Mouse (Mus musculus): ENCODE results near the gene Capzb. TPM values are rescaled to one million over a fixed set of nuclear protein-coding genes. Genes with fewer than 3 reads are reported as not detected.

Gene Capzb
- polyA plus RNA-seq, 1 experiment from 2014 or later: 293 TPM

GRCm38 (mm10) chr4:139266500-139266865, 73.8 kb downstream of the Capzb start:
- no peaks in the 10 kb centered on the region for H3K9me3 ChIP-seq (ENCODE audit: control insufficient read depth, low read length)
- WGBS: 43% methylated on average over 7 of the region's 7 CpGs
- peak; percentile 7; the same call in 1 of the 2 replicates for ATAC-seq (ENCODE audit: low read depth)
- H3K27ac ChIP-seq (replicated peaks; ENCODE audit: low read depth, low read length): peak overlapping the region; percentile 75
- no peak overlapping the region for H3K4me3 ChIP-seq (ENCODE audit: low read depth, low read length)
- no peaks in the 10 kb centered on the region for H3K27me3 ChIP-seq (replicated peaks; ENCODE audit: control insufficient read depth, insufficient read depth, low read length)
- peaks cover 44% of the 10 kb centered on the region for H3K36me3 ChIP-seq (ENCODE audit: control insufficient read depth, insufficient read depth, low read length)
- H3K4me1 ChIP-seq (ENCODE audit: control insufficient read depth, insufficient read depth, low read length): peaks cover 43% of the 10 kb centered on the region
- no peak for DNase-seq (ENCODE audit: low spot score)
- no peak overlapping the region for H3K4me2 ChIP-seq (ENCODE audit: low read depth, low read length)
- H3K9ac ChIP-seq (ENCODE audit: low read depth, low read length): no peak overlapping the region

GRCm38 (mm10) chr4:139267335-139267734, 74.6 kb downstream of the Capzb start:
- WGBS: 46% methylated on average over 3 of the region's 3 CpGs
- peaks cover 45% of the 10 kb centered on the region for H3K4me1 ChIP-seq (ENCODE audit: control insufficient read depth, insufficient read depth, low read length)
- H3K9ac ChIP-seq (ENCODE audit: low read depth, low read length): 0 out of 2 replicates have a peak overlapping the region, but pooled peaks have one; percentile 2
- ATAC-seq (ENCODE audit: low read depth) (peak; percentile 38; the same call in 1 of the 2 replicates), DNase-seq (ENCODE audit: low spot score) (peak; percentile 73)
- H3K36me3 ChIP-seq (ENCODE audit: control insufficient read depth, insufficient read depth, low read length): peaks cover 42% of the 10 kb centered on the region
- H3K27me3 ChIP-seq (replicated peaks; ENCODE audit: control insufficient read depth, insufficient read depth, low read length): no peaks in the 10 kb centered on the region
- H3K9me3 ChIP-seq (ENCODE audit: control insufficient read depth, low read length): no peaks in the 10 kb centered on the region
- no peak overlapping the region for H3K4me2 ChIP-seq (ENCODE audit: low read depth, low read length)
- peak overlapping the region; percentile 75 for H3K27ac ChIP-seq (replicated peaks; ENCODE audit: low read depth, low read length)
- H3K4me3 ChIP-seq (ENCODE audit: low read depth, low read length): no peak overlapping the region

- Histone ChIP-seq H3K27me3 (replicated peaks; ENCODE audit: control insufficient read depth, insufficient read depth, low read length) (no peaks in the 10 kb centered on the region), H3K36me3 (ENCODE audit: control insufficient read depth, insufficient read depth, low read length) (peaks cover 33% of the 10 kb centered on the region), H3K4me2 (ENCODE audit: low read depth, low read length) (no peak overlapping the region), H3K27ac (replicated peaks; ENCODE audit: low read depth, low read length) (0 out of 2 replicates have a peak overlapping the region, but pooled peaks have one; percentile 75), H3K4me1 (ENCODE audit: control insufficient read depth, insufficient read depth, low read length) (peaks cover 45% of the 10 kb centered on the region), H3K9ac (ENCODE audit: low read depth, low read length) (no peak overlapping the region), H3K9me3 (ENCODE audit: control insufficient read depth, low read length) (no peaks in the 10 kb centered on the region), H3K4me3 (ENCODE audit: low read depth, low read length) (no peak overlapping the region)
- DNase-seq (ENCODE audit: low spot score) (no peak), ATAC-seq (ENCODE audit: low read depth) (no peak)
- WGBS: 85% methylated on average over 1 of the region's 1 CpGs
These were observed 75.5 kb downstream of the Capzb start for GRCm38 (mm10) chr4:139268242-139268641.

- Histone ChIP-seq H3K4me1 (ENCODE audit: control insufficient read depth, insufficient read depth, low read length) (peaks cover 46% of the 10 kb centered on the region), H3K27me3 (replicated peaks; ENCODE audit: control insufficient read depth, insufficient read depth, low read length) (no peaks in the 10 kb centered on the region), H3K4me3 (ENCODE audit: low read depth, low read length) (no peak overlapping the region), H3K4me2 (ENCODE audit: low read depth, low read length) (no peak overlapping the region), H3K9me3 (ENCODE audit: control insufficient read depth, low read length) (no peaks in the 10 kb centered on the region), H3K9ac (ENCODE audit: low read depth, low read length) (no peak overlapping the region), H3K27ac (replicated peaks; ENCODE audit: low read depth, low read length) (peak overlapping the region; percentile 66; the same call in 1 of the 2 replicates), H3K36me3 (ENCODE audit: control insufficient read depth, insufficient read depth, low read length) (peaks cover 31% of the 10 kb centered on the region; the same call in 1 of the 2 replicates)
- DNase-seq (ENCODE audit: low spot score): peak; percentile 65
- 64% methylated on average over 3 of the region's 3 CpGs for whole genome bisulfite sequencing
- no peak for ATAC-seq (ENCODE audit: low read depth)
These were observed 77.5 kb downstream of the Capzb start for GRCm38 (mm10) chr4:139270168-139270567.

GRCm38 (mm10) chr4:139271562-139271961, 78.9 kb downstream of the Capzb start:
- Histone ChIP-seq H3K4me3 (ENCODE audit: low read depth, low read length) (no peak overlapping the region), H3K9me3 (ENCODE audit: control insufficient read depth, low read length) (no peaks in the 10 kb centered on the region), H3K4me2 (ENCODE audit: low read depth, low read length) (no peak overlapping the region), H3K27ac (replicated peaks; ENCODE audit: low read depth, low read length) (peak overlapping the region; percentile 58), H3K27me3 (replicated peaks; ENCODE audit: control insufficient read depth, insufficient read depth, low read length) (no peaks in the 10 kb centered on the region), H3K36me3 (ENCODE audit: control insufficient read depth, insufficient read depth, low read length) (peaks cover 33% of the 10 kb centered on the region; the same call in 1 of the 2 replicates), H3K9ac (ENCODE audit: low read depth, low read length) (no peak overlapping the region), H3K4me1 (ENCODE audit: control insufficient read depth, insufficient read depth, low read length) (peaks cover 53% of the 10 kb centered on the region)
- DNase-seq (ENCODE audit: low spot score) (no peak), ATAC-seq (ENCODE audit: low read depth) (no peak)
- WGBS: 51% methylated on average over 9 of the region's 9 CpGs

GRCm38 (mm10) chr4:139272951-139273680, 80.4 kb downstream of the Capzb start:
- Histone ChIP-seq H3K4me1 (ENCODE audit: control insufficient read depth, insufficient read depth, low read length) (peaks cover 43% of the 10 kb centered on the region), H3K36me3 (ENCODE audit: control insufficient read depth, insufficient read depth, low read length) (peaks cover 31% of the 10 kb centered on the region; the same call in 1 of the 2 replicates), H3K4me3 (ENCODE audit: low read depth, low read length) (no peak overlapping the region), H3K27ac (replicated peaks; ENCODE audit: low read depth, low read length) (no peak overlapping the region), H3K9me3 (ENCODE audit: control insufficient read depth, low read length) (no peaks in the 10 kb centered on the region), H3K4me2 (ENCODE audit: low read depth, low read length) (no peak overlapping the region), H3K9ac (ENCODE audit: low read depth, low read length) (no peak overlapping the region), H3K27me3 (replicated peaks; ENCODE audit: control insufficient read depth, insufficient read depth, low read length) (no peaks in the 10 kb centered on the region)
- 89% methylated on average over 10 of the region's 10 CpGs for WGBS
- ATAC-seq (ENCODE audit: low read depth): no peak
- no peak for DNase-seq (ENCODE audit: low spot score)

GRCm38 (mm10) chr4:139274573-139274972, 81.9 kb downstream of the Capzb start:
- WGBS: 90% methylated on average over 7 of the region's 7 CpGs
- H3K36me3 ChIP-seq (ENCODE audit: control insufficient read depth, insufficient read depth, low read length): 0 out of 2 replicates have a peak, but pooled peaks cover 22% of the 10 kb centered on the region

GRCm38 (mm10) chr4:139276411-139276810, 83.7 kb downstream of the Capzb start:
- ATAC-seq (ENCODE audit: low read depth) (no peak), DNase-seq (ENCODE audit: low spot score) (no peak)
- Histone ChIP-seq H3K27me3 (replicated peaks; ENCODE audit: control insufficient read depth, insufficient read depth, low read length) (no peaks in the 10 kb centered on the region), H3K4me1 (ENCODE audit: control insufficient read depth, insufficient read depth, low read length) (peaks cover 22% of the 10 kb centered on the region), H3K4me3 (ENCODE audit: low read depth, low read length) (no peak overlapping the region), H3K9me3 (ENCODE audit: control insufficient read depth, low read length) (no peaks in the 10 kb centered on the region), H3K4me2 (ENCODE audit: low read depth, low read length) (no peak overlapping the region), H3K9ac (ENCODE audit: low read depth, low read length) (no peak overlapping the region), H3K36me3 (ENCODE audit: control insufficient read depth, insufficient read depth, low read length) (peaks cover 40% of the 10 kb centered on the region), H3K27ac (replicated peaks; ENCODE audit: low read depth, low read length) (peak overlapping the region; percentile 39; the same call in 1 of the 2 replicates)
- WGBS: 73% methylated on average over 7 of the region's 7 CpGs

More at GRCm38 (mm10) chr4:139274573-139274972, 81.9 kb downstream of the Capzb start:
- Histone ChIP-seq H3K9ac (ENCODE audit: low read depth, low read length) (no peak overlapping the region), H3K27me3 (replicated peaks; ENCODE audit: control insufficient read depth, insufficient read depth, low read length) (no peaks in the 10 kb centered on the region), H3K4me3 (ENCODE audit: low read depth, low read length) (no peak overlapping the region), H3K4me2 (ENCODE audit: low read depth, low read length) (no peak overlapping the region), H3K27ac (replicated peaks; ENCODE audit: low read depth, low read length) (no peak overlapping the region), H3K9me3 (ENCODE audit: control insufficient read depth, low read length) (no peaks in the 10 kb centered on the region), H3K4me1 (ENCODE audit: control insufficient read depth, insufficient read depth, low read length) (peaks cover 33% of the 10 kb centered on the region)
- DNase-seq (ENCODE audit: low spot score) (no peak), ATAC-seq (ENCODE audit: low read depth) (no peak)
